Mouse (Mus musculus) lung, postnatal 4 days (tissue): ENCODE measurements around the gene Csrnp1.
A peak's percentile ranks its signal among the peaks of the same experiment; 100 is the strongest.

Source experiments
- DNase-seq, 2 experiments: peaks; one replicate each; pipeline ENCODE4 v3.0.0; 2021

Csrnp1 gene

DNA sequence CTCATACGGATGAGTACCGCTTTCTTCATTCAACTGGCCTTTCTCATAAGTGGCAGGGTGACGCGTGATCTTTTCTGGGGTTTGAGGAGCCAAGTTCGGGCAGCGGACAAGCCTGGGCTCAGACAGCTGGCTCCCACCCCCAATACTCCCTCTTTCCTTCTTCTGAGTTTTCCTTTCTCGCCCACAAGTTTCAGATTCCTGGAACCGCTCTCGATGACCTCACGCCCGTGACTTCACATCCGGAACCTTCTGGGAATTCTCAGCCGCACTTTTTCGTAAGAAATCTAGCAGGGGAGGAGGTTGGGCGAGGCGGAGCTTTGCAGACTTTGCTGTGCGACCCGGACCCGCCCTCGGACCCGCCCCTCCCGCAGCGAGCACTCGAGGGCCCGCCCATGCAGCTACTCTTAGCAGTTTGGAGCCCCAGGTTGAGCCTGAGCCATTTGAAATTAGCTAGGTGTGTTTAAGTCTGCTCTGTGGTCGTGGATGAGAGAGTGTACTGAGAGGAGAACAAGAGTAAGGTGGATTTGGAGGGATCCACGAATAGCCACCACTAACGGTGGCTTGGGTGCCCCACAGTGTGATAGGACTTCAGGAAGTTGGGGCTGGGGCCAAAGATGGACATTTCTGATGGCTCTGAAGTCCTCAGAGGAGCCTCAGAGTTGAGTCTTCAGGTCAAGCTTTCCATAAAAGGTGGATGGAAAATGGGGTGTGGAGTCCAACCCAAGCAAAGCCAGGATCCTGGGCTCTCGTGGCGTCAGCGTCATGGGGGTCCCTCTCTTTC, 17.7 kb upstream of the Csrnp1 start:
- DNase-seq, result peak; percentile 94

DNA sequence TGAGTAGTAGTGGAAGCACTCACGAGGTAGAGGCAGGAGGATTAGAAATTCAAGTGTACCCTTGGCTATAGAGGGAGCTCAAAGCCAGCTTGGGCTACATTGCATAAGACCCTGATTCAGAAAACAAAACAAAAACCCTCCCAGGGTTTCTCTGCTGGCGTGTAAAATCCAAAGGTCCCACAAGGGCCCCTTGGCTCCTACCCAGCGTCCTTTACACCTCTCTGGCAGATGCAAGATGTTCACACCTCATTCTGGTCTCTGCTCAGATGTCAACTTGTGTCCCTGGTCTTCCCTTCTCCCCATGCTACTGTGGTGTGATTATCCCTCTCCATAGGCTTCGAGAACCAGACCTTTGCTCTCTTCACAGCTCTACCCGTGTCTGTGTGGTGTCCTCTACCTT, 16.3 kb upstream of the Csrnp1 start:
- DNase-seq, result no peak

DNA sequence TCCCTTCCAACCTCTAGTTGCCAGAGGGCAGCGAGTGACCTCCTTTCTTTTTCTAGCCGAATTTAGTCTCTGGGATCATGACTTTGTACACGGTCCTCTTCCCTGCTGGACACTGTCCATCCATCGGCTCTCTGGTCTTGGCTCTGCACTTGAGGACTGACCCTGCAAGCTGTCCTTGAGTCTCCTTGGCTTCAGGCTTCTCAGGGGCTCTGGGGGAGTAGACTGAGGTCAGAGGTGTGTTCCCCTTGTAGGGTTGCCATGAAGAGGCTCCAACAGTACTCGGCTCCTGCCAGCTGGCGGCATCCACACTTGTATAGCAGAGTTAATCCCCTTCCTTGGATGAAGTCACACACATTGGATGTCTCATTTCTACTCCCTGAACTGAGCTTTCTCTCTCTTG, 15.2 kb upstream of the Csrnp1 start:
- no peak for DNase-seq

DNA sequence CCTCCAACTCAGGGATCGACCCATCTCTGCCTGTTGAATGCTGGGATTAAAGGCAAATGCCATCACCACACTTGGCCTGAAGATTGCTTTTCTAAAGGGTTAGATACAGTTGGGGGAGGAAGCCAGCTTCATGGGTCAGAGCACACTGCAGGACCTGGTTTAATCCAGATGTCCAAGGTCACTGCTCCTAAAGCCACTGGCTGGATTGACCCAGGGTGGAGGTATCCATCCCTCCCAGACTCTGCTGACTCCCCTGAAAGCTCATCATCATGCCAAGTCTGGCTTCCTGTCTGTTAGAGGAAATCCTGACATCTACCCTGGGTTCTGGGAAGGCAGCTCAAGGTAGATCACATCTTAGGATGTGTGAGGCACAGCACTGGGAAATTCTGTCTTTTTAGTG, 14.3 kb upstream of the Csrnp1 start:
- DNase-seq, result no peak

DNA sequence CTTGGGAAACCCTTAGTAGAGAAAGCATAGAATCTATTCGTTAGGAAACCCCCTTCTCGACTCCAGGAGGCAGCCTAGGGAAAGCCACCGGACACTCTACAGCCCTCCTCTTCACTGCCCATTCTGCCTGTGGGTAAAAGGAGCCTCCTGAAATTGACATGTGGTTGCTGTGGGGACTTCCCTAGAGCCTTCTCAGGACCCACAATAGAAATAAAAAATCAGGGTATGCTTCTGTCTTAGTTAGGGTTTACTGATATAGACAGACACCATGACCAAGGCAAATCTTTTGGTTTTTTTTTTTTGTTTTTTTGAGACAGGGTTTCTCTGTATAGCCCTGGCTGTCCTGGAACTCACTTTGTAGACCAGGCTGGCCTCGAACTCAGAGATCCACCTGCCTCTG, 11.6 kb upstream of the Csrnp1 start:
- DNase-seq, result no peak

DNA sequence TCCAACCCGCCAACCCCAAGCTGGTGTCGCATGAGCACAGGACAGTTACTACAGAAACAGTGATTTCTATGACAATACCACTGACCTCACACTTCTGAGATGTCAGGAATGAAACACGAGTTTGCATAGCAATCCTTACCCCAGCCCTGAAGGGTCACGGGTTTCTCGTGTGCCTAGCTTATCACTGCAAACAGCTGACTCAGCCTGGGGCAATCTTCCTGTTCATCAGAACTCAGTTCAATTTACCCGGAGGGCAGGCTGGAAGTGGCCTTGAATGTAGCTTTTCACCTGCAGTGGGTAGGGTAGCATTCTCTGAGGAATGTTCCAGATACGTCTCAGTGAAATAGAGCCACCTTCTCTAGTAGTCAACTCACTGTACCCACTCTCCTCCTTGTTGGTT, 9.7 kb upstream of the Csrnp1 start:
- no peak for DNase-seq

DNA sequence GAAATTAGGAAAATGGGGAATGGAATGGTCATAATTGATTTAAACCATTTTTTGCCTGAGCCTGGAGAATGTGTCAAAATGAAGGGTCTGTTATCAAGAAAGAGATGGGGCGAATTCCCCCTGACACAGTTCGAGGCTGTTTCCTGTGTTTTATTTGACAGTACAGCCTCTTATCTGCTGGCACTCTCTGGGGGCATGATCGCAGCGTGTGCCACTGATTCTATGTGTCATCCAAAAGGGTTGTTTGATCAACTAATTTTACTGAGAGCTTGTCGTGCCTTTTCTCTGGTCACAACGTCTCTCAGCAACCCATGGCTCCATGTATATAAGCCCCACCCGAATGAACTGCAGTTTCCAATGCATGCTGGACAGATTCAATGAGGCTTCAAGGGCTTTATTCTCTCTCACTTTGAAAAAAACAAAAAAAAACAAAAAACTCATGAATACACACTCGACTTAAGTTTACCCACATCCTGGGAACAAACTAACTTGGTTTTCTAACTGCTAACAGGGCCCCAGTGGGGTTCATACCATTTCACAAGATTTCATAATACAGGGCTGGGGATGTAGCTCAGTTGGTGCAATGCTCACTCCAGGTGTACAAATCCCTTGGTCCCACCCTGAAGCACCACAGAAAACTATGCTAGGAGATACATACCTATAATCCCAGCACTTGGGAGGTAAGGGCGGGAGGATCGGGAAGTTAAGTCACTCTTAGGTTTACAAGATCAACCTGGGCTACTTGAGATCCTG, 8.8 kb upstream of the Csrnp1 start:
- no peak for DNase-seq

DNA sequence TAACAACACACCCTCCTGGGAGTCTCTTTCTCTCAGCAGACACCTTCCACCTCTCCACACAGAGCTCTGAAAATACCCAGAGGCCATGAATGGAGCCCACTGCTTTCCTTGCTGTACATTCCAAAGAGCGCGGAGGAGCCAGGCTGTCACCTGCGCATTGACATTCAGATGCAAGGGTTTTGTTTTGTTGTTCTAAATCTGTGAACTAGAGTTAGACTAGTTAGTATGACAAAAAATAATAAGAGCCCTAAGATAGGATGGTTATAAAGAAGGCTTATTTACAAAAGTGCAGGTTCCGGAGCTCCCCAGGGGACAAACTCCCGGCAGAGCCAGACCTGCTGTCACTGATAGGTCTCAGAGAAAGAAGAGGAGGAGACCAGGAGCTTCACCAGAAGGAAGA, 6.9 kb upstream of the Csrnp1 start:
- DNase-seq, result no peak

DNA sequence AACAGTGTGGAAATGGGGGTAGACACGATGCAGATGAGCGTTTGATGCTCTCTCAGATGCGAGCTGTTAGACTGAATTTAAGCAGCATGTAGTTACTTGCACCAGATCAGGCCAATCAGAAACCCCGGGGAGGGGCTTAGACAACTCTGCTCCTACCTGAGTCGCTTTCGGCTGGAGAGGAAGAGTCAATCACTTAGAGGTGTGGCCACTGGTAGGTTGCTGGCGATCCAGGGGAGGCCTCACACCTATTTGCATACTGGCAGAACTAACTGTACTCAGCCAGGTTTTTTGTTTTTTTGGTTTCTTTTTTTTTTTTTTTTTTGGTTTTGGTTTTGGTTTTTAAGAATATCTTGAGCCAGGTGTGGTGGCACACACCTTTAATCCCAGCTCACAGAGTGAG, 3.8 kb upstream of the Csrnp1 start:
- no peak for DNase-seq

DNA sequence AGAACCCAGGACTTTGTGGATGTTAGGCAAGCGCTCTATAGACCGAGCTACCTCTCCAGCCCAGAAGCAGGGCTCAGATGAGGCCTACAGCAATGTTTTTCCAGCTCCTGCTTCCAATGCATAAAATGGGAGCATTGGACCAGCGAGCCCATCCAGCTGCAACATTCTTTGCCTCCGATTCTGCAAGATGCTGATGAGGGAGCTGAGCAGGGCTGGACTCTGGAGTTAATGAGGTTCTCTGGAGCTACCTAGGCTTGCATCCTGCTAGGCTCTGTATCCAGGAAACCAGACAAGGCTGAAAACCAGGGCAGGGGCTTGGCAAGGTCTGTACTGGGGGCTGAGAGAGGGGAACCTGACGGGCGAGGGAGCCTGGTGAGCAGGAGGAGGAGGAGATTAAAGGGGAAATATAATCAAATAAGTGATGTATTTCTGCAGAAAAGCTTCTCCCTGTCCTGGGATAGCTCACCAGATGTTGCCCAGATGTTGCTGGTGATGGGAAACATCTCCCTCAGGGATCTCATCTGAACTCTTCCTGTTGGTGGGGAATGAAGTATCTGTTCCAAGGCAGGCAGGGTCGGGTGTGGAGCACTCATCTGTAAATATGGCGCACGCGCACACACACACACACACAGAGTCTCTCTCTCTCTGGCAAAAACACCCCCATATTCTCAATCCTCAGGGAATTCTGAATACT, 1.6 kb upstream of the Csrnp1 start:
- no peak for DNase-seq

DNA sequence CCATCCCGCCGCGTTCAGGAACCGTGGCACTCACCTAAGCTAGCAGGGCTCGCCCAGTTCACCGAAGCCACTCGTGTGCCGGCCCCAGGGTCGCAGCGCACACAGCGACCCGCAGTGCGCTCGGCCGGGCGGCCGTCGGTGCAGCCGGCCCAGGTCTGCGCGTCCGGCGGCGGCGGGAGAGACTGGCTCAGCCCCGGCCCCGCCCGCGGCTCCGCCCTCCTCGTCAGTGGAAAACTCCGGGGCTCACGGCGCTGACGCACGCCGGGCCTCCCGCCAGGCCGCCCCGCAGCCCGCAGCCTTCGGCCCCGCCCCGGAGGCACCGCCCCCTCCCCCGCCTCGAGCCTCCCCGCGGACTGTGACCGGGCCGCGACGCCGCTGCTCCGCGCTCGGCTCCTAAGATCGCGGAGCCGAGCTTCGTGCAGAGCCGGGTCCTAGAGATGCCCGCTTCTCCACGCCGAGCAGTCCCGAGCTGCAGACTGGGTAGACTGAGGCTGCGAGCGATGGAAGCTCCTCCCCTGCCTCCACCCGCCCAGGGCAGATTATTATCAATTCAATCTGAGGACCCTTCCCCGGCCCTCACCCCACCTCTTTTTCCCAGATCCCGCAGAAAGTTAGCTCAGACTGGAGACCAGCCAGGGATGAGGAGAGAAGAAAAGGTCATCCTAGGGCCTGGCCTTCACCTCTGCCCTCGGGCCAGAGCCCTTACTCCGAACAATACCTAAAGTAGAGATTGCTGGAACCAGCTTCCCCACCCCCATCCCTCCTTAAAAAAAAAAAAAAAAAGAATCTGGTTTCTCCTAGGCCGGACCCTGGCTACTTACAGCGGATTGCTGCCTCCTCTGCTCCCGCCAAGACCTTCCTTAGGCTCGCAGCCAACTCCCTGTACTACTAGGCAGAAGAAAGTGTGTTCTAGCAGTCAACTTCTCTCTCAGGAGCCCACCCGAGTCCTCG, 598 bp downstream of the Csrnp1 start:
- DNase-seq, result peak; percentile 94 to 96

DNA sequence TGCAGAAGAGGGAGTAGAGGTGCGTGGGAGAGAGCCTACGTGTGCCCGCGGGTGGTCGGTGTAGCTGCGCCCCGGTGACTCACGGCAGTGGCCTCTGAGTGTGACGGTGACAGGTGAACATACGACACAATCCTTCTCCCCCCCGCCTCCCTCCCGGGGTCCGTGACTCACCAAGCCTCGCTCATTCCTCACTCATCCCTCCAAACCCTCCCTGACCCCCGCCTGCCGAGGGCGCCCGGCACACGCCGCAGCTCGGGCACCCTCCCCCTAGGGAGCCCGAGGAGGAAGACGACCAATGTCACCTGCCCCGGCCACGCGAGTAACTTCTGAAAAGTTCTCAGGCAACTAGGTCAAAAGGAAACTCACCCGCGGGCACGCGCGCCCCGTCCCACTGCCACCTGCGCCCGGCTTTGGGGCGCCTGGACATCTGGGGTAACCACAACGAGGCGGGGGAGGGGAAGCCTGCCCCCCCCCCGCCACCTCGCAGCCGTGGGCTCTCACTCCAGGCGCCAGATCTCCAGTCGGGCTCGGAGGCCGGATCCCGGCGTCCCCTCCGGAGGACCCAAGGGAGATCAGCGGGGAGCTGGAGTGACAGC, 1.4 kb downstream of the Csrnp1 start:
- DNase-seq, result peak; percentile 66 to 72

DNA sequence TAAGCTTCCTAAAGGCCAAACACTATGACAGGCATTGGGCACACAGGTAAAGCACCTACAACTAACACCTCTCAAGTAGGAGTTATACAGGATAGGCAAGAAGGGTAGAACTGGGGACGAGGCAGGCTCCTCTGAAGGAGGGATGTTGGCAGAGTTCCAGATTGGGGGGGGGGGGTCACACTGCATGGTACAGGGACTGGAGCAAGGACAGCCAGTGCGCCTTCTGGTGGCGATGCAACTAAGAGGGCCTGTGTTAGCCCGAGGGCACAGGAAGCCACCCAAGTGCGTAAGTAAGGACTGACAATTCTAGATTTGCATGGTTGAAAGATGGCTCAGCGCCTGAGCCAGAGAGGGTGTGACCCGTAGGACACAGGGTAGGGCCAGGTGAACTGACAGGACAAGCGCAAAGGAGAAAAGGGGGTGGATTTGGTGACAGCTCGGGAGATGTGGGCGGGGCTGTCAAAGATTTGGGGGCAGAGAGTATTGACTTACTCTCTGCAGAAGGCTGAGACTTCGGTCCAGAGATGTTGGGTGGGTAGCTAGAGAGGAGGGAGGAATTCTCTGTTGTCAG, 2.1 kb downstream of the Csrnp1 start:
- DNase-seq, result peak; percentile 85 to 88

DNA sequence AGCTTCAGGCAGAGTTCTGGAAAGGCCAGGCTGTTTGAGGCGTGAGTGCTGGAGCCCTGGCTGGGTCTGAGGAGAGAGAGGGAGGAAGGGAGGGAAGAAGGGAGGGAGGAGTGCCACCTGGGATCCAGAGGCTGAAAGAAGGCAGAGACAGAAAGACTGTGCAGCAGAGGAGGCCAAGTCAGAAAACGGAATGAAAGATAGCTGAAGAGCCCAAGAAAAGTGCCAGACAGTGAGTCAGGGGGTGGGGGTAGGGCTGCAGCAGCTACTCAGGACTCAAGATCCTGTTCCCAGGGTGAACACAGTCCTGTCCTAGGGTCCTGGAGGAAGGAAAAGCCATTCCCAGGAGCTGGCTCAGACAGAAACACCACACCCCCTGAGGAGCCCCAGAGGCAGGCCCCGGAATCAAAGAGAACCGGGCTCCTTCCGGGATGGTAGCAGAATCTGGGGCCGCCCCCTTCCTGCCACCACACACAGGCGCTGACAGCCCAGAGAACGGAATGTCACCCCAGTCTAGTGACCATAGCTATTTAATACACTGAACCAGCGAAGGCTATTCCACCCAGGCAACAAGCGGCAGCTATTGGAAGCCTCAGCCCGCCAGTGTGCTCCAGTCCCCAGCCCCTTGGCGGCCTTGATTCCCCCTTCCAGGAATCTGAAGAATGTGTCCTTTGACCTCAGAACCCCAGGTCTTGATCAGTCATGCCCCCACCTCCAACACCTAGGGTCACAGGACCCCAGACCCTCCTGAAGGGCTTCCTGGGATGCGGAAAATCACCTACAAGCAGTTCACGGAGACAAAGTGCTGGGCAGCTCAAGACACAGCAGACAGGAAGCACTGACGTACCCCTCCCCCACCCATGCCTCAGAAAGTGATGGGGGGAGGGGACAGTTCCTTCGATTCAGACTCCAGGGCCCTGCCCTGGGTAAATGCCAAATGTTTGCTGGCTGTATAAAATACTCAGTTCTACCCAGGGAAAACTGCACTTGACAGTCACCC, 3.0 kb downstream of the Csrnp1 start:
- peak; percentile 87 to 92 for DNase-seq

DNA sequence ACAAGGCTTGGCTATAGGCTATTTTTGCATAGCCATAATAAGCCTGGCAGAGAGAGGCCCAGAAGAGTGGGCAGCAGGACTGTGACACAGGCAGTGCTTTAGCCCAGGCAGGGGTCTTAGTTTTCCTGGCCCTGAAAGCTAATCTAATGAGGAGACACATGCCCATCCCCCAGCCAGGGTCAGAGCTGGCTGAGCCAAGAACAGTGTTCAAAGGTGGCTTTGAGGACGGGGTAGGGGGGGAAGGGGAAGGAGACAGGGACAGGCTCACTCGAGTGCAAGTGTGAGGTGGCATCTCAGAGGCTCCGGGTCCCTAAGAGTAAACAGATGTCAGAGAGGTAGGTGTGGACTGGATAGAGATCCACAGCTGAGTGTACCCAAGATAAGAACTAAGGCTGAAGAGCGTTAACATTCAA, 3.7 kb downstream of the Csrnp1 start:
- DNase-seq, result no peak

DNA sequence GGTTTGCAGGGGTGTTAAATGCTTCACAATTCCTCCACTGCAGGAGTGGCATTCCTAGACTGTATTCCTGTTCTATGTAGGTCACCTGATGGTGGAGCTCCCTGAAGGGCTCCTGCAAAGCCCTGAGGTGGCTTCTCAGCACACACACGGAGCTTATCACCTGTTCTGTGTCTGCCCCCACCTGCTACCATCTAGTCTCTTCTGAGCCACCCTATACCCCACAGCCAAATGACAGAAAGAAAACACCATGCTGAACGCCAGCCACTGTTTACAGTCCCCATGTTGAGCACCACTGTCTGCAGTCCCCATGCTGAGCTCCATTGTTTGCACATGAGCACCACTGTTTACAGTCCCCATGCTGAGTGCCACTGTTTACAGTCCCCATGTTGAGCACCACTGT, 4.7 kb downstream of the Csrnp1 start:
- DNase-seq, result no peak

DNA sequence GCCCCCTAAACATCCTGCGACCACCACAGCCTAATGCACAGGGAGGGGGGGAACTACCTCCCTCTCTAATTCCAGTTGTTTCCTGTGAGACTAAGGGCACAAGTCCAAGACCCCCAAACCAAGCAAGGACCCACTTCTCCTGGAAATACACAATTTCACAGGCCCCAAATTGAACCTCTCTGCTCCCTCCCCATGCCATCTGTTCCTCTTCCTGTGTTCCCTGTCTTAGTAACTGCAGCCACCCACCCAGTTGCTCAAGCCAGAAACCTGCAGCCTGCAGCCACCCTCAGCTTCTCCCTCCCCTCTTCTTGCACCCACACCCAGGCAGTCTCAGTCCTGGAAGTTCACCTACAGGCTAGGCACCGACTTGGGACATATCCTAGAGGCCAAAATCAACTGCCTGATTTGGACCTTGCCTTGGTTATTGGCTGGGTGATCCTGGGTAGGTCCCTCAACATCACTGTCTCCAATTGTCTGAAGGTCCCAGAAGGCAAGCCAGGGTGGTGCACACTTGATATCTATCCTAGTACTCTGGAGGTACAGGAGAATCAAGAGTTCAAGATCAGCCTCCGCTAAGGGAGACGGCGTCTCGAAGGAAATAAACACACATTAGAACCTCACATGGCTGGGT, 5.5 kb downstream of the Csrnp1 start:
- no peak for DNase-seq

DNA sequence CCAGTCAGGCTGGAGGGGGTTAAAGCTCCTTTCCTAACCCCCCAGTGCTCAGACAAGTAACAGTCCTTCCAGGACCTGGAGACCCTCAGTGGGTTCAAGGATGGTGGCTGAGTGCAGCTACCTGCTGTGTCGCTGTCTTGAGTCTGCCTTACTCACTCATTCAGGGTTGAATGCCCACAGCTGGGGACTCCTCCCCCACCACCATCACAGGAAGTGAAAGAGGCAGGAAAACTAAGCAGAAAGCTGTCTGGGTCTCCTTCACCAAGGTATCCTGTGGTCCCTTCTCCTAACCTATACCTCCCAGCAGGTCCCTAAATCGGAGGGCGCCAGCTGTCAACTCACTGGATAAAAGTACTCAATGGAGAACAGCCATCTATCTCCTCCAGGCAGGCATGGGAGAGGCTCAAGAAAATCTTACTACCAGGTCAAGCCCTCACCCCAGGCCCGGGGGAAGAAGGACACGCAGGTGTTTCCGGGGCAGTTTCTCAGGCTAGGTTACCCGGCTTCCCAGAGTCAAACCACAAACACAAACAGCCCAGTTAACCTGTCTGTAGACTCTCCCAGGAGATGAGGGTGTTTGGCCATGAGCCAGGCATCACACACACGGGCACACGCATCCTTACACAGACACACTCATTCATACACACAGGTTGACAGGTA, 6.2 kb downstream of the Csrnp1 start:
- DNase-seq, result no peak

DNA sequence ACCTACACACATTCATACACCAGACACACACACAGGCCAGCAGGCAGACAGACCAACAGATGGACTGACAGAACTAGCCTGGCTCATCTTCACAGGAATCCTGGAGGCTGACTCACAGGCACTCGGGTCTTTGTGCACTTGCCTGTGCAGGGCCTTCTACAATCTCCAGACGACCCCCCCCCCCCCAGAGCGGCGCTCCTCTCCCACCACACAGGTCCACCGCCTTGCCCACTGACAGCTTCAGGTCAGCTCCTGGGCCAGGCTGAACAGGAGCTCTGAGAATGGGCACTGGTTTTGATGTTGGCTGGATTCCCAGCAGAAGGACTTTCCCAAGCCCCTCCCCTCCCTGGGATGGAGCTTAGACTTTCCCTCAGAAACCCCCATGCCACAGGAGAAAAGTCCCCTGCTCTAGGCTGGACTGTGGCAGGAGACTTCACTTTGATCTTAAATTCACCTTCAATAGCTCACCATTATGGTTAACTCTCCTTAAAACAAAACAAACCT, 6.8 kb downstream of the Csrnp1 start:
- DNase-seq, result no peak
